Mouse (Mus musculus): Measurements from ENCODE around the gene Myocd.

Gene Myocd

GRCm38 (mm10) chr11:65213806-65214205 is 56.0 kb downstream of the Myocd start:
- DNase-seq (ENCODE audit: low spot score in 2 of 2): no peak

- DNase-seq (ENCODE audit: low spot score in 2 of 2): no peak
Observed at GRCm38 (mm10) chr11:65211701-65212100, 58.1 kb downstream of the Myocd start.

GRCm38 (mm10) chr11:65209441-65209840 is 60.3 kb downstream of the Myocd start:
- no peak for DNase-seq (ENCODE audit: low spot score in 2 of 2)

- no peak for DNase-seq (ENCODE audit: low spot score in 2 of 2)
Observed at GRCm38 (mm10) chr11:65205306-65205705, 64.5 kb downstream of the Myocd start.

- DNase-seq (ENCODE audit: low spot score in 2 of 2): no peak
Observed at GRCm38 (mm10) chr11:65204651-65205050, 65.1 kb downstream of the Myocd start.

- DNase-seq (ENCODE audit: low spot score in 2 of 2): no peak
Observed at GRCm38 (mm10) chr11:65203020-65203419, 66.8 kb downstream of the Myocd start.

GRCm38 (mm10) chr11:65202236-65202635 is 67.6 kb downstream of the Myocd start:
- DNase-seq (ENCODE audit: low spot score in 2 of 2): no peak

GRCm38 (mm10) chr11:65198026-65198425 is 71.8 kb downstream of the Myocd start:
- DNase-seq (ENCODE audit: low spot score in 2 of 2): no peak

GRCm38 (mm10) chr11:65197280-65197679 is 72.5 kb downstream of the Myocd start:
- peak; percentile 24 to 67 for DNase-seq (ENCODE audit: low spot score in 2 of 2)

GRCm38 (mm10) chr11:65186974-65187373 is 82.8 kb downstream of the Myocd start:
- no peak for DNase-seq (ENCODE audit: low spot score in 2 of 2)

GRCm38 (mm10) chr11:65185114-65185513 is 84.7 kb downstream of the Myocd start:
- no peak for DNase-seq (ENCODE audit: low spot score in 2 of 2)

GRCm38 (mm10) chr11:65170121-65170750 is 99.6 kb downstream of the Myocd start:
- DNase-seq (ENCODE audit: low spot score in 2 of 2): no peak

GRCm38 (mm10) chr11:65162767-65163120 is 107.0 kb downstream of the Myocd start, which contains the start of gene Arhgap44:
Gene Arhgap44 (minus strand): TSS chr11:65162961.
- no peak for DNase-seq (ENCODE audit: low spot score in 2 of 2)

- no peak for DNase-seq (ENCODE audit: low spot score in 2 of 2)
Observed at GRCm38 (mm10) chr11:65161881-65162766, 107.7 kb downstream of the Myocd start.

- DNase-seq (ENCODE audit: low spot score in 2 of 2): no peak
Observed at GRCm38 (mm10) chr11:65160991-65161880, 108.6 kb downstream of the Myocd start.

GRCm38 (mm10) chr11:65159791-65160190 is 110.0 kb downstream of the Myocd start, which contains the start of gene 1700086D15Rik:
Gene 1700086D15Rik (minus strand): TSS chr11:65159891.
- DNase-seq (ENCODE audit: low spot score in 2 of 2): no peak

GRCm38 (mm10) chr11:65158658-65158990 is 111.2 kb downstream of the Myocd start:
- no peak for DNase-seq (ENCODE audit: low spot score in 2 of 2)

GRCm38 (mm10) chr11:65157966-65158657 is 111.7 kb downstream of the Myocd start:
- DNase-seq (ENCODE audit: low spot score in 2 of 2): no peak

GRCm38 (mm10) chr11:65153006-65153405 is 116.8 kb downstream of the Myocd start:
- DNase-seq (ENCODE audit: low spot score in 2 of 2): no peak

GRCm38 (mm10) chr11:65148441-65148840 is 121.3 kb downstream of the Myocd start:
- no peak for DNase-seq (ENCODE audit: low spot score in 2 of 2)

- DNase-seq (ENCODE audit: low spot score in 2 of 2): no peak
Observed at GRCm38 (mm10) chr11:65142838-65143417, 126.9 kb downstream of the Myocd start.
